Mouse (Mus musculus) heart, adult 2 months (tissue): ENCODE measurements at regions not wholly inside any gene's neighbourhood (a gene's known extent, or its start where the extent isn't known, plus 50 kb on each side); places are given as distances from the start of the nearest gene placed in this dataset.

Experiments
- DNase-seq, 2 experiments: peaks; one replicate each; pipeline ENCODE4 v3.0.0; 2021
- H3K27ac ChIP-seq: fragments of 200-600 bp; 2 replicates; pipeline ENCODE4 v1.8.1; 2022
- H3K27me3 ChIP-seq: fragments of 200-500 bp; 2 replicates; pipeline ENCODE4 v1.6.1; 2012; ENCODE audit warnings: mild to moderate bottlenecking, low read length, inconsistent platforms, mixed read lengths; ENCODE audit not compliant: control insufficient read depth, insufficient read depth
- H3K36me3 ChIP-seq: fragments of 200-500 bp; 2 replicates; pipeline ENCODE4 v1.6.1; 2012; ENCODE audit warnings: low read length, inconsistent platforms; ENCODE audit not compliant: control insufficient read depth, insufficient read depth
- H3K4me1 ChIP-seq: fragments of 200-500 bp; 2 replicates; pipeline ENCODE4 v1.6.1; 2011; ENCODE audit warnings: low read length; ENCODE audit not compliant: control insufficient read depth, insufficient read depth
- H3K4me3 ChIP-seq: fragments of 200-600 bp; 2 replicates; pipeline ENCODE4 v1.8.1; 2022
- H3K79me2 ChIP-seq: fragments of 200-500 bp; replicated peaks from 2 replicates; pipeline ENCODE4 v1.6.1; 2012; ENCODE audit warnings: mild to moderate bottlenecking, inconsistent platforms, low read length, moderate library complexity, mixed read lengths; ENCODE audit not compliant: control insufficient read depth, insufficient read depth
- H3K9ac ChIP-seq: fragments of 200-500 bp; 2 replicates; pipeline ENCODE4 v1.6.1; 2012; ENCODE audit warnings: low read depth, mild to moderate bottlenecking, control low read depth, inconsistent platforms, low read length, mixed read lengths
- CTCF ChIP-seq: fragments of 200-600 bp; IDR thresholded peaks from 2 replicates; pipeline ENCODE4 v1.8.1; 2022; ENCODE audit warnings: antibody characterized with exemption, mild to moderate bottlenecking, moderate library complexity
- EP300 ChIP-seq: fragments of 200-500 bp; IDR thresholded peaks from 2 replicates; pipeline ENCODE4 v1.6.1; 2011; ENCODE audit warnings: low read depth, low read length, control low read depth; ENCODE audit not compliant: insufficient read depth
- POLR2A ChIP-seq: fragments of 200-500 bp; IDR thresholded peaks from 2 replicates; pipeline ENCODE4 v1.6.1; 2011; ENCODE audit warnings: mild to moderate bottlenecking, low read depth, low read length, control low read depth; ENCODE audit not compliant: insufficient read depth
- WGBS: fragments of 180-500 bp; shearing (Covaris S2); methylation state at CpG from one replicate; pipeline ENCODE4 v1.1.7; 2018; 5-methylcytosine and 5-hydroxymethylcytosine counted together
- intact Hi-C: fragments of 180-260 bp; cut with DNase I; formaldehyde crosslinking; loops from one replicate; pipeline ENCODE4 v1.15.1; 2025

- Histone ChIP-seq H3K4me1 (no peaks in the 10 kb centered on the region), H3K4me3 (no peak overlapping the region), H3K27ac (no peak overlapping the region), H3K36me3 (no peaks in the 10 kb centered on the region), H3K9ac (no peak overlapping the region), H3K27me3 (no peaks in the 10 kb centered on the region), H3K79me2 (no peaks in the 10 kb centered on the region)
- no peak for TF ChIP-seq POLR2A
- TF ChIP-seq CTCF, result no peak
- intact Hi-C loops, result no loop called here
- DNase-seq, result no peak
Observed at GRCm38 (mm10) chr2:12866543-12866942, 57.3 kb upstream of the Pter start.

DNA sequence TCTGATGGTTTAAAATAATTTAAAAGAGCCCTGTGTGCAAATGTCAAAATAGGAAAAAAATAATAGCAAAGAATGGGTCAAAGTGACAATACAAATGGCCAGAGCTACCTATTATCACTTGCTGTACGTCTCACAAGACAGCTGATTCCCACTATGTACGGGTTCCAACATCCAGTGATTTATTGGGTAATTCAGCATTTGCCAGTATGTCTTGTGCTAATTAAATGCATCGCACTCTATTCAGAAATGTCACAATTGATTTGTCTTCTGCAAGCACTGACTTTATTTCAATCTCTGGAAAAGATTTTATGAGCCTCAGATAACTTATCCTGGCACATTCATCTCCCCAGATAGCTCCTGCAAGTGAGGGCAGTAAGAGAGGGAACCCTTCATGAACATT, 55.1 kb upstream of the Pter start:
- Histone ChIP-seq H3K9ac (no peak overlapping the region), H3K27ac (no peak overlapping the region), H3K4me3 (no peak overlapping the region), H3K79me2 (no peaks in the 10 kb centered on the region), H3K4me1 (no peaks in the 10 kb centered on the region), H3K27me3 (no peaks in the 10 kb centered on the region), H3K36me3 (no peaks in the 10 kb centered on the region)
- intact Hi-C loops, result no loop called here
- WGBS, result 80% methylated on average over 3 of the region's 3 CpGs
- TF ChIP-seq CTCF, result no peak
- TF ChIP-seq POLR2A, result no peak
- TF ChIP-seq EP300, result no peak
- no peak for DNase-seq
